Mouse (Mus musculus) Patski (cell line): ENCODE data around the gene Zc3h10. TPM values are rescaled to one million over a fixed set of nuclear protein-coding genes. Genes with fewer than 3 reads are reported as not detected.
"Not testable (repeated sequence)": the region's sequence is repeated elsewhere in the genome, so short reads cannot be mapped to it uniquely, and the experiment has no call there.

Experiments used
- ATAC-seq: fragments of 100-300 bp; one replicate; pipeline ENCODE4 v1.8.0; 2021
- CTCF ChIA-PET: fragments of 350-600 bp; sonication (Branson Sonifier 250); formaldehyde crosslinking; loops from one replicate; lab custom pipeline; 2022; ENCODE audit warnings: inconsistent platforms; lab: Charles Lee
- POLR2A ChIA-PET: fragments of 350-600 bp; sonication (Branson Sonifier 250); formaldehyde crosslinking; loops from one replicate; lab custom pipeline; 2022; ENCODE audit warnings: antibody characterized with exemption, inconsistent platforms; lab: Charles Lee
- DNase-seq: peaks from one replicate; pipeline ENCODE4 v3.0.0-alpha.2; 2011; ENCODE audit warnings: low read depth, low spot score
- H3K27me3 ChIP-seq: fragments of 371-371 bp; one replicate; pipeline ENCODE4 v1.5.1; 2021
- CTCF ChIP-seq: fragments of 100-300 bp; IDR thresholded peaks from one replicate; pipeline ENCODE4 v1.5.1; 2021
- in situ Hi-C: fragments of 300-500 bp; cut with MboI; formaldehyde crosslinking; loops from 3 replicates; pipeline ENCODE4 v1.11.1; 2018; ENCODE audit warnings: low pct_unique_long_range_greater_than_20kb, mixed read lengths
- polyA plus RNA-seq: library from polyadenylated mRNA; unstranded; gene quantifications from one replicate; pipeline ENCODE4 v1.2.3, GENCODE M21; 2021

Gene Zc3h10
- polyA plus RNA-seq, 1 experiment from 2014 or later, result 16.8 TPM

DNA sequence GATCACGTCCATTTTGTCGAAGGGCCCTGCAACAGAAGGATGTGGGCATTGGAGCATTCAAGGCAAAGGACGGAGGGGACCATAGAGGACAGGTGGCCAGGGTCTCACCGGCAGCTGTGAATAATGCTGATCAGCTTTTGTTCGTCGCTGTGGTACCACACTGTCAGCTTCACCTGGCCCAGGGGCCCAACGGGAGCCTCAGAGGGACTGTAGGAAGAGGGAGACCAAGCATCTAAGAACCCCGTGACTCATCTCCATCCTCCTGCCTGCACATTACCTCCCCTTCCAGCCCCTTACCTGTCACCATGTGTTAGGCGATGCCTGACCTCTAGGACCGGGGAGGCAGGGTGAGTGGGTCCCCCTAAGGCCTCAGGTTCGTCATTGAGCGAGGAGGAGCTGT is 35.8 kb downstream of the Zc3h10 start:
- ATAC-seq (no peak), DNase-seq (no peak)
- no peak for TF ChIP-seq CTCF
- CTCF ChIA-PET, result interaction anchor here (0.5 to 3.0 kb wide), 4 partner anchors 15 to 496 kb away, joined by 3 to 12 read pairs (median 4); partner anchors contain the start of gene Esyt1
- no peaks in the 10 kb centered on the region for H3K27me3 ChIP-seq
- in situ Hi-C loops, result no loop called here
- POLR2A ChIA-PET, result interaction anchor here (1.5 to 3.9 kb wide), 2 partner anchors 10 to 13 kb away, joined by 5 to 12 read pairs; partner anchors contain the start of gene Esyt1

DNA sequence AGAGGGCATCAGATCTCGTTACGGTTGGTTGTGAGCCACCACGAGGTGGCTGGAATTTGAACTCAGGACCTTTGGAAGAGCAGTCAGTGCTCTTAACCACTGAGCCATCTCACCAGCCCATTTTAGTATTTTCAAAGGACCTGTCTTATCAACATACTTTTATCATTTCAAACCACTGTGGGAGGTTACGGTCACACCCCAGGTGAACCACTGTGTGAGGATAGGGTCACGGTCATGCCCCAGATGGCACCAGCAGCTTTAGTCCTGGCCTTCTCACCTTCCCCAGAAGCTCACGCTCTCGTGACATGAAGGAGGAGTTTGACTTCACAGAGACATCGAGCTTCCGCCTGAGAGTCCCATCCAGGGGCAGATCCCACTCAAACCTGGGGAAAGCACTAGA is 36.4 kb downstream of the Zc3h10 start:
- no peak for TF ChIP-seq CTCF
- in situ Hi-C loops, result no loop called here
- ATAC-seq (no peak), DNase-seq (no peak)
- CTCF ChIA-PET, result interaction anchor here (1.2 kb wide), 1 partner anchor 13 kb away, joined by 3 read pairs; no protein-coding TSS in a partner anchor
- POLR2A ChIA-PET, result interaction anchor here (1.5 kb wide), 1 partner anchor 11 kb away, joined by 5 read pairs; no protein-coding TSS in a partner anchor
- no peaks in the 10 kb centered on the region for H3K27me3 ChIP-seq

DNA sequence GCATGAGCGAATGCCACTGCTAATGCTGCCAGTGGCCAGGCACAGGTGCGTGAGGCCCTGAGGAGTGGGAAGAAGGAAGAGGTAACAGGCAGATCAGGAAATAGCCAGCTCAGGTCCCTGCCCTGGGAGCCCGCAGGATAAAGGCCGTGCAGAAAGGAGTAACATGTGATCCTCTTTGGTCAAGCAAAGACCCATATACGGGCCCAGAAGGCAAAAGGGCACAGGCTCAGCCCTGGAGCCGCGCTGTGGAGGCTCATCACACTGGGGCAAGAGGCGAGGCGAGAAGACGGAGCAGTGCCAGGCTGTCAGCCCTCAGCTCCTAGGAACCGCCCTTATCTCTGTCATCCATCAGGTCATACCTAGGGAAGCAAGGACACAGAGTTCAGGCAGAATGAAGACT is 37.3 kb downstream of the Zc3h10 start:
- DNase-seq (no peak), ATAC-seq (no peak)
- no peak for TF ChIP-seq CTCF
- in situ Hi-C loops, result no loop called here
- H3K27me3 ChIP-seq, result no peaks in the 10 kb centered on the region
- POLR2A ChIA-PET, result interaction anchor here (1.3 kb wide), 1 partner anchor 9 kb away, joined by 7 read pairs; no protein-coding TSS in a partner anchor
- CTCF ChIA-PET, result interaction anchor here (1.2 to 1.3 kb wide), 2 partner anchors 14 to 22 kb away, joined by 3 read pairs; no protein-coding TSS in a partner anchor

DNA sequence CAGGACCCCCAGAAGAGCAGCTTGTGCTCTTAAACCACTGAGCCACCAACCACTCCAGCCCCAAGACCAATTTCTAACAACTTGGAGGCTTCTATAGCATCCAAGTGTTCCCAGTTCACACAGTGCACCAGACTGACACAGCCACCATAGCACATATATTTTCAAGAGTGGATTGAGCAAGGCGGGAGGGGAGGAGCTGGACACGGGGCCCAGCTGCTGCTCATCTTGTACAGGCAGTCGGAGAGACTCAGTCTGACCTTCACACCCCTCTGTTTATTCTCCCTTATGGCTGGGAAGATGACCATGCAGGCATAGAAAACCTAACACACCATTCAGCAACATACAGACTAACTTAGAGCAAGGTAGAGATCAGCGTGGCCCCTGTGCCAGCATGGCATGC is 37.7 kb downstream of the Zc3h10 start:
- POLR2A ChIA-PET, result interaction anchor here (0.6 to 1.3 kb wide), 2 partner anchors 9 to 21 kb away, joined by 4 to 7 read pairs; no protein-coding TSS in a partner anchor

GRCm38 (mm10) chr10:128509203-128509602 is 38.4 kb downstream of the Zc3h10 start:
- ATAC-seq, result no peak
- in situ Hi-C loops, result no loop called here
- no peaks in the 10 kb centered on the region for H3K27me3 ChIP-seq
- ChIA-PET POLR2A (interaction anchor here (0.6 to 1.3 kb wide), 2 partner anchors 10 to 22 kb away, joined by 4 to 7 read pairs; no protein-coding TSS in a partner anchor), CTCF (interaction anchor here (1.3 to 1.6 kb wide), 3 partner anchors 10 to 21 kb away, joined by 3 read pairs; no protein-coding TSS in a partner anchor)
- TF ChIP-seq CTCF, result no peak
- DNase-seq, result no peak

More for the DNA sequence above, 37.7 kb downstream of the Zc3h10 start:
- no peak for TF ChIP-seq CTCF
- DNase-seq, result no peak
- ATAC-seq, result no peak
- CTCF ChIA-PET, result interaction anchor here (1.2 to 1.3 kb wide), 3 partner anchors 10 to 21 kb away, joined by 3 read pairs; no protein-coding TSS in a partner anchor
- no peaks in the 10 kb centered on the region for H3K27me3 ChIP-seq
- in situ Hi-C loops, result no loop called here

DNA sequence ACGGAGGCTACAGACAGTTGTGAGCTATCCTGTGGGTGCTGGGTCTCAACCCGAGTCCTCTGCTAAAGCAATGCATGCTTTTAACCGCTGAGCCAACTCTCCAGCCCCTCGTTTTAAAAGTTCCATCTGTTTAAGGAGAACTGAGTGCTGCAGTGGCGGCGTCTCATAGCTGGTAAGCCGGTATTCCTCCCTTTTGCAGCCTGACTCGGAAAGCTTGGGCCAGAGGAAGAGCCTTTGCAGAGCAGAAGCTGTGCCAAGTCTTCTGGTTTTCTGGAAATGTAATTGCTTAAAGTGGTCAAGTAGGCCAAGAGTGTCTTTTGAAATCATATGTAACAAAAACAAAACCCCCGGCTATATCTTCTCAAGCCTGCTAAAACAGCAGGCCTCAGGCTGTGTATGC is 39.3 kb downstream of the Zc3h10 start:
- no peak for TF ChIP-seq CTCF
- H3K27me3 ChIP-seq, result no peaks in the 10 kb centered on the region
- CTCF ChIA-PET, result interaction anchor here (1.3 to 1.6 kb wide), 2 partner anchors 9 to 12 kb away, joined by 3 read pairs; no protein-coding TSS in a partner anchor
- POLR2A ChIA-PET, result no interaction called here
- no peak for DNase-seq
- in situ Hi-C loops, result no loop called here
- no peak for ATAC-seq

DNA sequence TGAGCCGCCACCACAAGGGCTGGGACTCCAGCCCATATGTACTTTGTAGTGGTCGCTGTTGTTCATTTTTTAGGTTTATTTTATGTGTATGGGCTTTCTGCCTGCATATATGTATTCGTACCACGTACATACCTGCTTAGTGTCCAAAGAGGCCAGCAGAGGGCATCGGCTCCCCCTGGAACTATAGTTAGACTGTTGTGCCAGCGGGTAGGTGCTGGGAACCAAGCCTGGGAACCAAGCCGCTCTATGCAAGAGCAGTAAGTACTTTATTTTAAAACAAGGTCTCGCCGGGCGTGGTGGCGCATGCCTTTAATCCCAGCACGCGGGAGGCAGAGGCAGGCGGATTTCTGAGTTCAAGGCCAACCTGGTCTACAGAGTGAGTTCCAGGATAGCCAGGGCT is 41.6 kb downstream of the Zc3h10 start:
- no peak for TF ChIP-seq CTCF
- CTCF ChIA-PET, result interaction anchor here (2.1 kb wide), 1 partner anchor 19 kb away, joined by 5 read pairs; the partner anchor contains the start of gene Esyt1
- in situ Hi-C loops, result no loop called here
- no peak for DNase-seq
- ATAC-seq, result no peak
- POLR2A ChIA-PET, result interaction anchor here (1.7 kb wide), 1 partner anchor 15 kb away, joined by 6 read pairs; no protein-coding TSS in a partner anchor
- no peaks in the 10 kb centered on the region for H3K27me3 ChIP-seq

- ATAC-seq, in situ Hi-C loops, H3K27me3 ChIP-seq, DNase-seq: not testable (repeated sequence)
- POLR2A ChIA-PET, result interaction anchor here (0.7 to 1.7 kb wide), 2 partner anchors 15 to 100 kb away, joined by 3 to 6 read pairs; no protein-coding TSS in a partner anchor
- CTCF ChIA-PET, result interaction anchor here (2.0 to 2.1 kb wide), 2 partner anchors 15 to 20 kb away, joined by 5 to 7 read pairs; partner anchors contain the start of gene Esyt1
Measured at GRCm38 (mm10) chr10:128505371-128505667, 42.3 kb downstream of the Zc3h10 start.

DNA sequence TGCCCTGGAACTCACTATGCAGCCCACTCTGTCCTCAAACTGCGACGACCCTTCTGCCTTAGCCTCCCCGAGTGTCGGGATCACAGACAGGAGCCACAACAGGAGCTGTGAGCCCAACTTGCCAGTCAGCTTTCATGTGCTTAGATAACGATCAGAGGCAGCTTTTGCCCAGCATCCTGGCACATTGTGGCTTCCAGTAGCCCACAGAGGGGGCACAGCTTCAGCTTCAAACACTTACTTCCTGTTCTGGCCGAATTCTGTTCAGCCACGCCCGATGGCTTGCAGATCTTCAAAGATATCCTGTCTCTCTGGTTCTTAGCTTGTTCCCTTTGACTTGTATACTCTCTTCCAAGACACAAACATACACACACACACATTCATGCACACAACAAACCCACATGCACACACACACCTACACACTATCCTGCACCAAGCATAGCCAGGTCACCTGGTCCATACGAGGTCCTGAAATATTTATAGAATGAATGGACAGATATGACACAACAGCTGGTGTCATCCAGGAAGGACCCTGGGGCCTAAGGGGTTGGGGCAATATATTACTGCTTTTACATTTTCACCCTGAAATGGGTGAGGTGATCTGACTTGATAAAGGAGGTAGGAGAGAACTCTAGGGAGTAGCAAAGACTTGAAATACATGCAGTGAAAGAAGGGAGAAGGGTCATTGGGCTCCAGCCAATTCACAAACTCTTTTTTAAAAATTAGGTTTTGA is 42.8 kb downstream of the Zc3h10 start:
- ChIA-PET CTCF (interaction anchor here (1.3 to 2.0 kb wide), 2 partner anchors 16 to 21 kb away, joined by 5 to 7 read pairs; partner anchors contain the start of gene Esyt1), POLR2A (interaction anchor here (0.7 to 1.7 kb wide), 3 partner anchors 14 to 100 kb away, joined by 3 to 6 read pairs (median 4); no protein-coding TSS in a partner anchor)
- DNase-seq, result no peak
- no peak for TF ChIP-seq CTCF
- H3K27me3 ChIP-seq, result no peaks in the 10 kb centered on the region
- in situ Hi-C loops, result no loop called here
- no peak for ATAC-seq

DNA sequence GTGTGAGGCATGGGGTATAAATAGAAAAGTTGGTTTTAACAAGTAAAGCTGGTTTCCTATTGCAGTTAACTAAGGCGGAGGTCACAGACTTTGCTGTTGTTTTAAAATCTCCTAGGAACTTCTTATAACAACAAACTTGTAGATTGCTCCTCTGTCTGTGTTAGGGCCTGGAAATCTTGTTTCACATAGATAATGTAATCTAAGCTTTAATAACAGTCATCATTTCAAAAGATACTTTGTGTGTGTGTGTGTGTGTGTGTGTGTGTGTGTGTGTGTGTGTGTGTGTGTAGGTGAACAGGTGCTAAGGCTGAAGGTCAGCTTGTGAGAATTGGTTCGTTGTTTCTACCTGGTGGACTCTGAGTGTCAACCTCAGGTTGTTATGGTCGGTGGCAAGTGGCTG is 43.6 kb downstream of the Zc3h10 start:
- TF ChIP-seq CTCF, result no peak
- H3K27me3 ChIP-seq, result no peaks in the 10 kb centered on the region
- ChIA-PET CTCF (interaction anchor here (1.3 to 2.0 kb wide), 2 partner anchors 16 to 22 kb away, joined by 5 to 7 read pairs; partner anchors contain the start of gene Esyt1), POLR2A (interaction anchor here (0.6 to 1.2 kb wide), 3 partner anchors 15 to 139 kb away, joined by 3 to 4 read pairs (median 3); no protein-coding TSS in a partner anchor)
- DNase-seq, result no peak
- no peak for ATAC-seq
- in situ Hi-C loops, result no loop called here
